Mouse (Mus musculus) liver, embryonic 14.5 days (tissue): Measurements from ENCODE around the gene St6galnac4. TPM values are rescaled to one million over a fixed set of nuclear protein-coding genes. Genes with fewer than 3 reads are reported as not detected.

ENCODE experiments used
- ATAC-seq: fragments of 200-750 bp; cut with Nextera tagmentation; 2 replicates; pipeline ENCODE4 v1.8.0; 2017; ENCODE audit warnings: moderate number of reproducible peaks, mild to moderate bottlenecking, moderate library complexity; ENCODE audit not compliant: insufficient read depth
- DNase-seq, 3 experiments: peaks; one replicate each; pipeline ENCODE4 v3.0.0-alpha.2; 2012 to 2013; ENCODE audit warnings: low read depth in 3 of 3, low spot score in 3 of 3
- H3K27ac ChIP-seq: fragments of 300-500 bp; sonication (generic); 2 replicates; pipeline ENCODE4 v1.5.1; 2014; ENCODE audit warnings: moderate library complexity, mild to moderate bottlenecking, control low read depth, inconsistent platforms
- H3K27me3 ChIP-seq: fragments of 300-500 bp; sonication (generic); 2 replicates; pipeline ENCODE4 v1.6.1; 2014; ENCODE audit warnings: mild to moderate bottlenecking, low read length, moderate library complexity; ENCODE audit not compliant: control insufficient read depth, insufficient read depth
- H3K36me3 ChIP-seq: fragments of 300-500 bp; sonication (generic); replicated peaks from 2 replicates; pipeline ENCODE4 v1.6.1; 2014; ENCODE audit warnings: low read depth; ENCODE audit not compliant: control insufficient read depth, insufficient read depth
- H3K4me1 ChIP-seq, 2 experiments: fragments of 200-500 bp in 1 of 2; fragments of 300-500 bp in 1 of 2; sonication (generic) in 1 of 2; replicated peaks; 2 replicates each; pipeline ENCODE4 v1.6.1; 2012 to 2014; ENCODE audit warnings: antibody characterized with exemption in 1 of 2, inconsistent platforms in 1 of 2, low read length in 1 of 2; ENCODE audit not compliant: control insufficient read depth in 2 of 2, insufficient read depth in 2 of 2
- H3K4me2 ChIP-seq: fragments of 300-500 bp; sonication (generic); 2 replicates; pipeline ENCODE4 v1.6.1; 2014; ENCODE audit warnings: low read depth, mild to moderate bottlenecking, control low read depth, moderate library complexity
- H3K4me3 ChIP-seq, 2 experiments: fragments of 200-500 bp in 1 of 2; fragments of 300-500 bp in 1 of 2; sonication (generic) in 1 of 2; 2 replicates each; pipeline ENCODE4 v1.5.1; 2012 to 2014; ENCODE audit warnings: low read depth in 2 of 2, low read length in 2 of 2, mild to moderate bottlenecking in 2 of 2, control low read depth in 1 of 2, inconsistent platforms in 1 of 2, moderate library complexity in 1 of 2; ENCODE audit not compliant: insufficient read depth in 1 of 2
- H3K9ac ChIP-seq: fragments of 300-500 bp; sonication (generic); replicated peaks from 2 replicates; pipeline ENCODE4 v1.6.1; 2014; ENCODE audit warnings: mild to moderate bottlenecking, control low read depth, moderate library complexity
- H3K9me3 ChIP-seq: fragments of 300-500 bp; sonication (generic); 2 replicates; pipeline ENCODE4 v1.6.1; 2016; ENCODE audit warnings: low read length, mixed read lengths; ENCODE audit not compliant: control insufficient read depth
- CTCF ChIP-seq: IDR thresholded peaks from 2 replicates; pipeline ENCODE4 v1.5.1; 2016; ENCODE audit warnings: antibody characterized with exemption, low read depth, control low read depth
- EP300 ChIP-seq: IDR thresholded peaks from 2 replicates; pipeline ENCODE4 v1.6.1; 2016; ENCODE audit warnings: antibody characterized with exemption, low read depth
- WGBS: fragments of 180-500 bp; shearing (Covaris S2); extraction: QIAGEN DNeasy Blood & Tissue Kit; methylation state at CpG from one replicate; pipeline ENCODE4 v1.1.7; 2014; ENCODE audit not compliant: insufficient replicate concordance; 5-methylcytosine and 5-hydroxymethylcytosine counted together
- polyA plus RNA-seq, 2 experiments: library from polyadenylated mRNA; depleted of rRNA in 1 of 2; stranded (reverse) in 1 of 2; unstranded in 1 of 2; fragments of >200 nt; fragmentation: Nextera tagmentation in 1 of 2; extraction: Ambion mirVana in 1 of 2; gene quantifications; 2 replicates each; pipeline versions ENCODE4 v1.2.1 to v1.2.3; 2012 to 2014

St6galnac4 gene
- polyA plus RNA-seq, 2 experiments: 5.4 to 6.2 TPM

GRCm38 (mm10) chr2:32629276-32629976 is 42.5 kb downstream of the St6galnac4 start:
- DNase-seq (no peak), ATAC-seq (no peak)
- Histone ChIP-seq H3K9ac (no peak overlapping the region), H3K9me3 (no peaks in the 10 kb centered on the region), H3K36me3 (no peaks in the 10 kb centered on the region), H3K4me3 (no peak overlapping the region), H3K27ac (no peak overlapping the region), H3K4me1 (peaks cover 0 to 8% of the 10 kb centered on the region in 2 experiments; a peak in 2 of 4 replicates), H3K27me3 (no peaks in the 10 kb centered on the region), H3K4me2 (no peak overlapping the region)
- 61% methylated on average over 9 of the region's 9 CpGs for WGBS
- no peak for TF ChIP-seq CTCF
- no peak for TF ChIP-seq EP300

GRCm38 (mm10) chr2:32630036-32630435 is 43.1 kb downstream of the St6galnac4 start:
- no peak for TF ChIP-seq EP300
- TF ChIP-seq CTCF: no peak
- Histone ChIP-seq H3K9me3 (no peaks in the 10 kb centered on the region), H3K27me3 (no peaks in the 10 kb centered on the region), H3K36me3 (no peaks in the 10 kb centered on the region), H3K27ac (no peak overlapping the region), H3K4me2 (no peak overlapping the region), H3K4me1 (peaks cover 0 to 6% of the 10 kb centered on the region in 2 experiments; a peak in 2 of 4 replicates), H3K4me3 (no peak overlapping the region), H3K9ac (no peak overlapping the region)
- DNase-seq (no peak), ATAC-seq (no peak)
- 73% methylated on average over 9 of the region's 9 CpGs for WGBS

DNA sequence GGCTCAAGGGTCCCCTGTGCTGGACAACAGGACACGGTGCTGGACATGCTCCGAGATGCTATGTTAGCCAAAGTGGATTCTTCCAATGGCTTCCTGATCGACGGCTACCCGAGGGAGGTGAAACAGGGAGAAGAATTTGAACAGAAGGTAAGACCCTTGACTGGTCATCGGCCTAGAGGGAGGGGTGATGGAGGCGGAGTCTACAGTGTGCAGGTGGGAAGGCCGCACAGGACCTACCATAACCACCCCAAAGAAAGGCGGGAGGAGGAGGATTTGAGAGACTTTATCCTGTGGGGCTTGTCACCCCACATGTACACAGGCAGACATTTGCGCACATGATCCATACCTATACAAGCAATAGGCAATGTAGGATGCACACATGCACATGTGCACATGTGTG is 44.2 kb downstream of the St6galnac4 start:
- Histone ChIP-seq H3K4me1 (no peaks in the 10 kb centered on the region), H3K27ac (no peak overlapping the region), H3K27me3 (no peaks in the 10 kb centered on the region), H3K36me3 (no peaks in the 10 kb centered on the region), H3K4me3 (no peak overlapping the region), H3K9me3 (no peaks in the 10 kb centered on the region), H3K9ac (no peak overlapping the region), H3K4me2 (no peak overlapping the region)
- WGBS: 75% methylated on average over 10 of the region's 10 CpGs
- no peak for TF ChIP-seq EP300
- no peak for TF ChIP-seq CTCF
- no peak for DNase-seq
- ATAC-seq: no peak

DNA sequence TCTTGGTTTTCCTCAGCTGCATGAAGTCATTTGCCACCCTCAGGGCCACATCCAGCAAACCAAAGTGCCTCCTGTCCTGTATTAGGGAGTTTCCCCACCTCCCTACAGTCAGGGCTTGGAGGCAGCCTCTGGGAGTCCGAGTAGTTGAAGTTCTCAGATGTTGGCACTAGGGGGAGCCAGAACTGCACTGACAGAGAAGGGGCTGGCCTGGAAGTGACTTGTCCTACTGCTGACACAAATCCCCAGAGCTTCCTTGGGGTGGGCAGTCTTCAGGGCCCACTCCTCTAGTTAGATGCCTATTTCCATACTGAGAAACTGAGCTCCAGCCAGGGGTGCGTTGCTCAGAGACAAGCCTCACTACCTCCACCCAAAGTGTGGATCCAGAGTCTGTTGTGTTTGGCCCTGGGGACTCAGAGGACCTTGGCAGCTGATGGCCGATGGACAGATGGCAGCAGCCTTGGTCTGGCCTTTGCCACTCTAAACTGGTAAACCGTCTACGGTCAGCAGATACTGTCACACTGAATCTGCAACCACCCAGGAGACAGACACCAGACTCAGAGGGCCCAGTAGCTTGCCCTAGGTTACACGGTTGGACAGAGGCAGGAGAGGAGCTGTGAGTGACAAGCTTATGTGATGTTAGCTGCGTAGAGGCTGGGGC is 45.0 kb downstream of the St6galnac4 start:
- H3K4me1 ChIP-seq: no peaks in the 10 kb centered on the region
- H3K27ac ChIP-seq: no peak overlapping the region
- TF ChIP-seq EP300: no peak
- peak; percentile 96 for TF ChIP-seq CTCF
- DNase-seq (peak in 2 of 3 experiments; percentile 57 to 68), ATAC-seq (peak; percentile 57; the same call in 1 of the 2 replicates)
- no peak overlapping the region for H3K9ac ChIP-seq
- no peak overlapping the region for H3K4me3 ChIP-seq
- no peak overlapping the region for H3K4me2 ChIP-seq
- no peaks in the 10 kb centered on the region for H3K36me3 ChIP-seq
- H3K9me3 ChIP-seq: no peaks in the 10 kb centered on the region
- WGBS: 35% methylated on average over 7 of the region's 7 CpGs
- no peaks in the 10 kb centered on the region for H3K27me3 ChIP-seq

DNA sequence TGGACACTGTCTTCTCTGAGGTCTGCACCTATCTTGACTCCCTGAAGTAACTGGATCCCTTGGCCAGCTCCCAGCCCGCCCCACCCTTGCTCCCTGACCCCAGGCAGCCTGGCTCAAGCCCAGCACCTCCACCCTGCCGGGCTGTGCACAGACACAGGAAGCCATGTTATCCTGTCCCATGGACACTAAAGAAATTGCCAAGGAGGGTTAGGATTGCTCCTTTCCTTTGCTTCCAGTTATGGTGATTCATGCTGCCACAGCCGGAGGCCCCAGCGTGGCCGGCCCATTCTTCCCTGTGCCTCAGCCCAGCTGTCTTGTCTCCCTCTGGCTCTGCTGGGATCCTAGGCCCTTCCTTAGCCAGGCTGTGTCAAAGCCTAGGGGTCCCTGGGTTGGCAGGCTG is 46.8 kb downstream of the St6galnac4 start:
- TF ChIP-seq EP300: no peak
- TF ChIP-seq CTCF: no peak
- no peak overlapping the region for H3K4me3 ChIP-seq
- WGBS: 65% methylated on average over 5 of the region's 5 CpGs
- no peak overlapping the region for H3K9ac ChIP-seq
- no peaks in the 10 kb centered on the region for H3K9me3 ChIP-seq
- H3K4me2 ChIP-seq: no peak overlapping the region
- H3K27ac ChIP-seq: no peak overlapping the region
- no peaks in the 10 kb centered on the region for H3K36me3 ChIP-seq
- DNase-seq (no peak), ATAC-seq (no peak)
- peaks cover 0 to 2% of the 10 kb centered on the region in 2 experiments; a peak in 1 of 4 replicates for H3K4me1 ChIP-seq
- H3K27me3 ChIP-seq: no peaks in the 10 kb centered on the region
